Mouse (Mus musculus): ENCODE results near the gene Gabra5.

DNA sequence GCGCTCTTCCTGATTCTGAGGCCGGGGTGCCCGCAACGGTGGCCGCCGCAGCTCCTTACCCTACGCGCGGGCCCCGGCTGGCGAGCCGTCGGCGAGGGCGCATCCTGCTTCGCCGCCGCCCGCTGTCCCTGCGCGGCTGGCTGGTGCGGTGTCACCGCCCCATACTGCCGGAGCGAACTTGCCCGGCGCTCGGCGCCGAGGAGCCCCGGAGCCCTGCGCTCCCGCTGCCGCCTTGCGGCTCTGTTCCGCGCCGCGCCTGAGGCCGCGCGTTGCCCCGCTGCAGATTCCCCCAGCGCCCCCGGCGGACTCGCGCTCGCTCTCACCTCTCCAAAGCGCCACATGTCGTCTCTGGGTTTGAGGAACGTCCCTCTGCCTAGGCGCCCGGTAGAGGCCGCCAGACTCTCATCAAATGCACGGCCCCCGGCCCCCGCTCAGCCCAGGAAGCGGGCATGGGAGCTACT is at the start of gene Gabra5:
- TF ChIP-seq CTCF (IDR thresholded peaks at IDR 0.05; ENCODE audit: low read depth, low read length) (no peak), GATA1 (IDR thresholded peaks at IDR 0.05; ENCODE audit: borderline replicate concordance, low read length) (no peak), TAL1 (conservative IDR thresholded peaks at IDR 0.05; ENCODE audit: low read depth, low read length) (no peak), GATA2 (IDR thresholded peaks at IDR 0.05; ENCODE audit: borderline replicate concordance, low read depth, low read length) (no peak), POLR2AphosphoS5 (IDR thresholded peaks at IDR 0.05; ENCODE audit: insufficient replicate concordance, low read depth, low read length) (no peak)

Measured in G1E (cell line).